Mouse (Mus musculus): ENCODE results near the gene Kcnh6. TPM values are rescaled to one million over a fixed set of nuclear protein-coding genes. Genes with fewer than 3 reads are reported as not detected.

The Kcnh6 gene
- 0.65 and 1.2 TPM in 2 replicates for polyA plus RNA-seq (2012; rRNA removed)

DNA sequence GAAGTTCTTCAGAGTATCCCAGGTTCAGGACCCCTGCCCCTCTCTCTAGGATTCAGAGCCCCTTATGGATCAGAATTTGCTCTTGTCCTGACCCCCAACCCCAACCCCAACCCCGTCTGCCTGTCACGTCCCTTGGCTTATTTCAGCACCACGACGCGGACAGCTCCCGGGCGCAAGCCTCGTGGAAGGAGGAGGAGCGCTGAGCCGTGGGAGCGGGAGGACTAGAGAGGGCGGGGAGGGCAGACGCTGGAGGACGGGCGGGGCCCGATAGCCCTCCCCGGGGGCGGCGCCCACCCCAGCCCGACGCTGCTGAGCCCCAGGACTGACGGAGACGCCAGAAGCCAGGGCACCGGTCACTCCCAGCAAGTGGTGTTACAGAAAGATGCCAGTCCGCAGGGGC lies at the start of gene Kcnh6:
TSS of gene Kcnh6 (plus strand) at position 304 of the 400 bp plus-strand sequence.

GRCm38 (mm10) chr11:105967741-105968574 lies 40.0 kb upstream of the Kcnh6 start, which contains the start of gene Ace:
Gene Ace, plus strand, starts transcription at chr11:105967945.

DNA sequence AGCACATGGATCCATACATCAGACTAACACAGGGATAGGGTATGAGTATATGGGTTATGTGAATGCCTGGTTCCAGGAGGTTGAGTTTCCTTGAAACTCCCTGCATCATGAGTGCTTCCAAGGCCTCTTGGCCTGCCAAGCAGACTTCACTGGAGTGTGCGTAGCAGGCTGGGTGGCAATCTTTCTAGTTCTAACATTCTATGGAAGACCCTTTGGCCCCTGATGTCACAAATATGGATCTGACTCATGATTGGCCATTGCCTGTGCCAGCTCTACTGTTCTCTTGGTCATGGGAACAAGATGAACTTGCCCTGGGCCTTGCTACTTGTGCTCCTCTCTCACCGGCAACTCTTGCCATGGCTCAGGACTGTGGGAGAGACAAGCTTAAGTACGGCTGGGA lies 13.5 kb upstream of the Kcnh6 start, which contains the start of gene Ace3:
TSS of gene Ace3 (plus strand) at position 301 of the 400 bp plus-strand sequence.

DNA sequence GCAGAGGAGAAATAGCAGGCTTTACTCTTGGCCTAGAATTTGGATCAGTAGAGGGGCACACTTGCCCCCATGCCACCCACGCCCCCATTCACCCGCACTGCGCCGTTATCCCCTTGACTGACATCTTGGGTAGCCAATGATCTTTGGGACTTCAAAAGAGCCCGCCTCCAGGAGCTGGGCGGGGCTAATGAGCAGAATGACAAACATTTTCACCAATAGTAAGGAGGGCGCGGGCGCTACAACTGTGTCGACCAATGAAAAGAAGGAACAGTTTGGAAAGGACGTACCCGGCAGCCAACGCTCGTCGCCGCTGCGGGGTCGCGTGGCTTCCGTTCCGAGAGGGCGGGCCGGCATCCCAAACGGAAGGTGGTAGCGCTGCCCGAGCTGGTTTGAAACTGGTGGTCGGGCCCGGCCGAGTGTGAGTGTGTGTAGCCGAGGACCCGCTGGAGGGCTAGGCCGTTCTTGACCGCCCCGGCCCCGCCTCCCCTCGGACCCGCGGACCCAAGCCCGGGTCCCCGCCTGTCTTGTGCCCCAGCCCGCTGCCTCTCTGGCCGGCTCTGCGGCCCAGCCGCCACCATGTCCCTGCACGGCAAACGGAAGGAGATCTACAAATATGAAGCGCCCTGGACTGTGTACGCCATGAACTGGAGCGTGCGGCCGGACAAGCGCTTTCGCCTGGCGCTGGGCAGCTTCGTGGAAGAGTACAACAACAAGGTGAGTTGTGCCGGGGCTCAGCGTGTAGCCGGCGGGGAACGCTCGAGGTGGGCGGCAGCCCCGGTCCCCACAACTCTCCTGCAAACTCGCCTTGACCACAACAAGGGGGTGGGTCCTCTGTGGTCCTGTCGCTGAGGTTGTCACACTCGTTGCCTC lies 28.9 kb downstream of the Kcnh6 start, which contains the start of gene Dcaf7:
TSS of gene Dcaf7 (plus strand) at position 325 of the 870 bp plus-strand sequence.

DNA sequence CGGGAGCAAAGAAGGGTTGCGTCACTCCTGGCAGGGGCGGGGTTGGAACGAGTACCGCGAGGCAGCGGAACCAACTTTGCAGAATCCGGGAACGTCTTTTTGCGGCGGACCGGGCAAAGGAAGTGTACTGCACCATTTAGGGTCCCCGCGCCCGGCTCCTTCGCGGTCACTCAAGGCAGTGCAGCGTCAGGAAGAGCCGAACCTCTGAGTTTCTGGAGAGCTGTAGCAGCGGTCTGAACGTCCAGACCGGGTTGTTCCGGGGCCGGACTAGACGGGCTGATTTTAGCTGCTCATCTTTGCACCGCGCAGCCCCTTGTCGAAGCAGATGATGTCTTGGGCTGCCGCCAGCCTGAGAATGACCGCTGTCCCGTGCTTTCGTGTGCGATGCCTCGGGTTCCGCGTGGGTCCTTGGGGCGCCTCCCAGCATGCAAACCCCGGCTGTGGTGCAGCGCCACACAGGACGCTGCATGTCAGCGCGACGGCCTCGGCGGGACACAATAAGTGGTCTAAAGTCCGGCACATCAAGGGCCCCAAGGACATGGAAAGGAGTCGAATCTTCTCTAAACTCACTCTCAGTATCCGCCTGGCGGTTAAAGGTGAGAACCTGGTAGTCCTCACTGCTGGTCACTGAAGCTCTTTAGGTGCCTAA lies 58.1 kb downstream of the Kcnh6 start, which contains the start of gene Taco1:
TSS of gene Taco1 (plus strand) at position 139 of the 649 bp plus-strand sequence.

Other genes with a start within 250 kb of the Kcnh6 start
- gene Cyb561, start 54.8 kb upstream of the Kcnh6 start, polyA plus RNA-seq (2012; rRNA removed): 31.9 and 33.5 TPM in 2 replicates
- 13.9 and 18.2 TPM in 2 replicates for gene Ace, start 40.2 kb upstream of the Kcnh6 start, polyA plus RNA-seq (2012; rRNA removed)
- gene Ace3, start 13.4 kb upstream of the Kcnh6 start, polyA plus RNA-seq (2012; rRNA removed): not detected in 2 replicates
- gene Dcaf7, start 28.7 kb downstream of the Kcnh6 start, polyA plus RNA-seq (2012; rRNA removed): 14.8 and 35.7 TPM in 2 replicates
- 5.4 and 5.7 TPM in 2 replicates for gene Taco1, start 57.9 kb downstream of the Kcnh6 start, polyA plus RNA-seq (2012; rRNA removed)
- 6.8 and 9.2 TPM in 2 replicates for gene Map3k3, start 76.5 kb downstream of the Kcnh6 start, polyA plus RNA-seq (2012; rRNA removed)
- not detected in 2 replicates for gene Gm10840, start 152.7 kb downstream of the Kcnh6 start, polyA plus RNA-seq (2012; rRNA removed)
- 7.9 and 9.8 TPM in 2 replicates for gene Limd2, start 152.7 kb downstream of the Kcnh6 start, polyA plus RNA-seq (2012; rRNA removed)
- 7.9 and 8.4 TPM in 2 replicates for gene Strada, start 194.0 kb downstream of the Kcnh6 start, polyA plus RNA-seq (2012; rRNA removed)
- 1.7 and 3.5 TPM in 2 replicates for gene Ccdc47, start 208.2 kb downstream of the Kcnh6 start, polyA plus RNA-seq (2012; rRNA removed)
- gene Ddx42, start 208.8 kb downstream of the Kcnh6 start, polyA plus RNA-seq (2012; rRNA removed): 1.8 and 2.2 TPM in 2 replicates
- gene Ftsj3, start 248.0 kb downstream of the Kcnh6 start, polyA plus RNA-seq (2012; rRNA removed): 4.1 and 4.7 TPM in 2 replicates
- 6.4 and 7.8 TPM in 2 replicates for gene Psmc5, start 248.0 kb downstream of the Kcnh6 start, polyA plus RNA-seq (2012; rRNA removed)